Mouse (Mus musculus) testis, adult 2 months (tissue): Measurements from ENCODE around the gene Slc9a3r1.

Experiments used
- CTCF ChIP-seq: fragments of 200-500 bp; IDR thresholded peaks from 2 replicates; pipeline ENCODE4 v1.5.1; 2012; ENCODE audit warnings: low read depth, mild to moderate bottlenecking, inconsistent platforms, low read length, moderate library complexity; ENCODE audit not compliant: control insufficient read depth, insufficient read depth, insufficient replicate concordance
- POLR2A ChIP-seq: fragments of 200-500 bp; IDR thresholded peaks from 2 replicates; pipeline ENCODE4 v1.6.1; 2012; ENCODE audit warnings: low read depth, mild to moderate bottlenecking, inconsistent platforms, low read length, moderate library complexity; ENCODE audit not compliant: control insufficient read depth

GRCm38 (mm10) chr11:115217439-115218410 is 54.6 kb downstream of the Slc9a3r1 start:
- no peak for TF ChIP-seq CTCF
- no peak for TF ChIP-seq POLR2A
